ENCODE assay signal across 11 mouse cellular contexts in the genomic region with DNA sequence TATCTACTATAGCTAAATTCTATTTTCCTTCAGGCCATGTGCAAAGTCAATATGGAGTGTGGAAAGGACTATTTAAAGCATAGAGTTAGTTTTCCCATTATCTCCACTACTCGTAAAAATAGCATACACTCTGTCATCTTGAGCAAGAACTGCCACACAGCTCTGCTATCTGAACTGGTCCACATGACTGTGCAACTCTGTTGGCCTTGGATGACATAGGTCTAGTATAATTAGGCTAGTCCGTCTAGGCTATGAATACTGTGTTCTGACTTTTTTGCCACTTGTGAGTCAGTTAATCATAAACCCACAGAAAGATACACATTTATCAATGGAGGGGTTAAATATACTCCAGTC. TPM values are rescaled to one million over a fixed set of nuclear protein-coding genes. Genes with fewer than 3 reads are reported as not detected.
DNase-seq lines count a peak whose midpoint lies in the region; ATAC-seq lines count a peak whose summit lies in the region.
"Had no signal": no experiment of that assay in that cellular context is flagged by ENCODE, and none has a peak within 500 bp of the region (broad histone marks: within the 10 kb centered on the region; RNA-seq: fewer than 3 reads in every experiment).

No protein-coding gene starts in this region.

- H3K9ac ChIP-seq in heart, embryonic 11.5 days (ENCODE audit: low read depth, low read length): no peak overlapping the region
- H3K9ac ChIP-seq in intestine, embryonic 15.5 days: no peak overlapping the region
- H3K9ac ChIP-seq: hindbrain, embryonic 13.5 days had no signal

- WGBS in heart, embryonic 11.5 days (ENCODE audit: insufficient replicate concordance): 35% methylated on average over 2 of the region's 2 CpGs
- WGBS in intestine, embryonic 15.5 days: 41% methylated on average over 2 of the region's 2 CpGs
- 83% methylated on average over 2 of the region's 2 CpGs for WGBS in hindbrain, embryonic 10.5 days

- peak overlapping the region; percentile 80 for H3K27ac ChIP-seq in heart, embryonic 11.5 days (ENCODE audit: low read depth, low read length)
- H3K27ac ChIP-seq in intestine, embryonic 15.5 days: no peak overlapping the region
- H3K27ac ChIP-seq in hindbrain, embryonic 10.5 days: no peak overlapping the region
- H3K27ac ChIP-seq: hindbrain, embryonic 13.5 days had no signal

- H3K27me3 ChIP-seq in heart, embryonic 11.5 days (ENCODE audit: control insufficient read depth, insufficient read depth, low read length): no peaks in the 10 kb centered on the region
- no peaks in the 10 kb centered on the region for H3K27me3 ChIP-seq in intestine, embryonic 15.5 days (replicated peaks)
- H3K27me3 ChIP-seq in hindbrain, embryonic 10.5 days (ENCODE audit: insufficient read depth, poor library complexity, severe bottlenecking): 0 out of 2 replicates have a peak, but pooled peaks cover 2% of the 10 kb centered on the region
- H3K27me3 ChIP-seq: hindbrain, embryonic 13.5 days had no signal

- no peaks in the 10 kb centered on the region for H3K36me3 ChIP-seq in heart, embryonic 11.5 days (ENCODE audit: control insufficient read depth, insufficient read depth, low read length)
- H3K36me3 ChIP-seq in intestine, embryonic 15.5 days: no peaks in the 10 kb centered on the region
- H3K36me3 ChIP-seq in hindbrain, embryonic 10.5 days: no peaks in the 10 kb centered on the region
- H3K36me3 ChIP-seq: hindbrain, embryonic 13.5 days had no signal

- peak; percentile 76 for ATAC-seq in heart, embryonic 11.5 days (replicated peaks; ENCODE audit: insufficient number of reproducible peaks, low FRiP score, low TSS enrichment)
- ATAC-seq in intestine, embryonic 15.5 days: peak; percentile 68

- no peaks in the 10 kb centered on the region for H3K9me3 ChIP-seq in heart, embryonic 11.5 days (replicated peaks; ENCODE audit: control insufficient read depth, low read length)
- H3K9me3 ChIP-seq in intestine, embryonic 15.5 days: no peaks in the 10 kb centered on the region
- H3K9me3 ChIP-seq in hindbrain, embryonic 10.5 days: no peaks in the 10 kb centered on the region
- H3K9me3 ChIP-seq: hindbrain, embryonic 13.5 days had no signal

- no peak overlapping the region for H3K4me3 ChIP-seq in heart, embryonic 11.5 days (ENCODE audit: low read depth, low read length)
- H3K4me3 ChIP-seq in intestine, embryonic 15.5 days (replicated peaks): no peak overlapping the region
- H3K4me3 ChIP-seq in hindbrain, embryonic 10.5 days: no peak overlapping the region
- H3K4me3 ChIP-seq: hindbrain, embryonic 13.5 days; myocyte had no signal

- DNase-seq in heart, adult 9 months (ENCODE audit: low spot score in 2 of 2): peak; percentile 43 to 60
- no peak for DNase-seq in heart, postnatal 14 days
- peak; percentile 26 for DNase-seq in skeletal muscle tissue, adult 2 months (ENCODE audit: low read depth, low spot score)
- DNase-seq in lung, postnatal 36 days: no peak
- no peak for DNase-seq in hindbrain, embryonic 10.5 days (ENCODE audit: low spot score)
- DNase-seq: cerebellum, postnatal 36 days; kidney, adult 9 months had no signal

- peaks cover 5% of the 10 kb centered on the region; the same call in 1 of the 2 replicates for H3K4me1 ChIP-seq in heart, embryonic 11.5 days (ENCODE audit: control insufficient read depth, insufficient read depth, low read length)
- H3K4me1 ChIP-seq in intestine, embryonic 15.5 days (replicated peaks): no peaks in the 10 kb centered on the region
- H3K4me1 ChIP-seq in hindbrain, embryonic 10.5 days (replicated peaks): no peaks in the 10 kb centered on the region
- H3K4me1 ChIP-seq: hindbrain, embryonic 13.5 days had no signal

- 0 out of 2 replicates have a peak overlapping the region, but pooled peaks have one; percentile 8 for H3K4me2 ChIP-seq in heart, embryonic 11.5 days
- no peak overlapping the region for H3K4me2 ChIP-seq in intestine, embryonic 15.5 days (replicated peaks)
- H3K4me2 ChIP-seq: hindbrain, embryonic 13.5 days had no signal

- intact Hi-C loops in heart, postnatal 14 days (cut with DNase I): no loop called here

RNA-seq across cellular contexts. Expression of gene Tec, which starts 14.1 kb away (rescaled TPM):
- 10 to 100 TPM; 11.0 to 11.9 TPM for total RNA-seq in heart, postnatal 14 days (2021)
- 11.9 and 14.5 TPM in 2 replicates for polyA plus RNA-seq in heart, embryonic 11.5 days (2014; fragmentation: Nextera tagmentation; extraction: Ambion mirVana)
- 12.8 and 13.0 TPM in 2 replicates for polyA plus RNA-seq in intestine, embryonic 15.5 days (2015; fragmentation: Nextera tagmentation; extraction: Ambion mirVana)
- polyA plus RNA-seq in hindbrain, embryonic 10.5 days (2016; fragmentation: Nextera tagmentation; extraction: Ambion mirVana): 3.6 and 4.3 TPM in 2 replicates

RNA-seq across cellular contexts. Expression of gene Slain2, which starts 31.7 kb away (rescaled TPM):
- total RNA-seq in heart, postnatal 14 days (2021): 100 to 1,000 TPM; 109 to 122 TPM
- 23.1 and 25.2 TPM in 2 replicates for polyA plus RNA-seq in heart, embryonic 11.5 days (2014; fragmentation: Nextera tagmentation; extraction: Ambion mirVana)
- 11.9 and 12.9 TPM in 2 replicates for polyA plus RNA-seq in intestine, embryonic 15.5 days (2015; fragmentation: Nextera tagmentation; extraction: Ambion mirVana)
- 15.2 and 16.8 TPM in 2 replicates for polyA plus RNA-seq in hindbrain, embryonic 10.5 days (2016; fragmentation: Nextera tagmentation; extraction: Ambion mirVana)

Comparison
In these comparisons a context has a peak if more than half of its experiments do, and no peak if none do; other contexts are left out.
1. DNase-seq: peak in heart, adult 9 months (2 of 2) and skeletal muscle tissue, adult 2 months (single experiment); none in heart, postnatal 14 days (0 of 2), lung, postnatal 36 days (single experiment) and hindbrain, embryonic 10.5 days (single experiment).